Mouse (Mus musculus): Measurements from ENCODE around the gene Nfatc2.

GRCm38 (mm10) chr2:168429598-168429997, 171.9 kb downstream of the Nfatc2 start:
- TF ChIP-seq CTCF (conservative IDR thresholded peaks at IDR 0.05; ENCODE audit: low read length) (no peak), NANOG (IDR thresholded peaks at IDR 0.05; ENCODE audit: borderline replicate concordance, low read length) (no peak), POU5F1 (IDR thresholded peaks at IDR 0.05; ENCODE audit: borderline replicate concordance, low read length) (no peak)
